Mouse (Mus musculus): ENCODE results near the gene Bzw2.

DNA sequence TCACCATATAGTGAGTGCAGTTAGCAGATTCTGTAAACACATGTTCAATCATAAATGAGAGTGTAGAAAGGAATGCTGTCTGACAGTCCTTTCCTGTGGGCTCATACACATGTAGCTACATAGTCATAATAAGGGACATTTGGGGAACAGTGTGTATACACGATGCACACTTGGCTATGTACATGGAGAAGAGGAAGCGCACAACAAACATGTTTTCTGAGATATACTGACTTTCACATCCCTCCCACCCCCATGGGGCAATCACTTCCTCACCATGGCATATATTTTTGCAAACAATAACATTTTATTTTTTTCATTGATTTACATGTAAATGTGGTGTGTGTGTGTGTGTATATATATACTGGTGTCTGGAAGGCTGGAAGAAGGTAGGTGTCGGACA is 38.6 kb downstream of the Bzw2 start:
- TF ChIP-seq POLR2A (IDR thresholded peaks at IDR 0.05; ENCODE audit: low read depth, low read length), result no peak
- TF ChIP-seq CTCF (conservative IDR thresholded peaks at IDR 0.05; ENCODE audit: insufficient read depth, insufficient read length, low read depth, low read length), result no peak

Measured in kidney, adult 2 months (tissue).